Mouse (Mus musculus) forebrain, embryonic 13.5 days (tissue): Measurements from ENCODE around the gene Adap1. TPM values are rescaled to one million over a fixed set of nuclear protein-coding genes. Genes with fewer than 3 reads are reported as not detected.

Experiments
- ATAC-seq: fragments of 200-750 bp; cut with Nextera tagmentation; 2 replicates; pipeline ENCODE4 v1.8.0; 2017
- H3K27ac ChIP-seq: fragments of 300-500 bp; sonication (generic); 2 replicates; pipeline ENCODE4 v1.5.1; 2015; ENCODE audit warnings: inconsistent platforms, mild to moderate bottlenecking, moderate library complexity
- H3K27me3 ChIP-seq: fragments of 300-500 bp; sonication (generic); 2 replicates; pipeline ENCODE4 v1.6.1; 2015; ENCODE audit warnings: mild to moderate bottlenecking, inconsistent platforms
- H3K36me3 ChIP-seq: fragments of 300-500 bp; sonication (generic); 2 replicates; pipeline ENCODE4 v1.6.1; 2015; ENCODE audit warnings: mild to moderate bottlenecking, inconsistent platforms; ENCODE audit not compliant: poor library complexity, severe bottlenecking
- H3K4me1 ChIP-seq: fragments of 300-500 bp; sonication (generic); 2 replicates; pipeline ENCODE4 v1.6.1; 2015; ENCODE audit warnings: inconsistent platforms
- H3K4me2 ChIP-seq: fragments of 300-500 bp; sonication (generic); 2 replicates; pipeline ENCODE4 v1.6.1; 2015; ENCODE audit warnings: inconsistent platforms, mild to moderate bottlenecking, moderate library complexity
- H3K4me3 ChIP-seq: fragments of 300-500 bp; sonication (generic); 2 replicates; pipeline ENCODE4 v1.5.1; 2015; ENCODE audit warnings: mild to moderate bottlenecking, inconsistent platforms
- H3K9ac ChIP-seq: fragments of 300-500 bp; sonication (generic); 2 replicates; pipeline ENCODE4 v1.6.1; 2015; ENCODE audit warnings: mild to moderate bottlenecking, inconsistent platforms
- H3K9me3 ChIP-seq: fragments of 300-500 bp; sonication (generic); replicated peaks from 2 replicates; pipeline ENCODE4 v1.6.1; 2016; ENCODE audit warnings: inconsistent platforms
- WGBS: fragments of 180-500 bp; shearing (Covaris S2); methylation state at CpG from one replicate; pipeline ENCODE4 v1.1.7; 2015; 5-methylcytosine and 5-hydroxymethylcytosine counted together
- polyA plus RNA-seq: library from polyadenylated mRNA; unstranded; fragments of >200 nt; fragmentation: Nextera tagmentation; extraction: Ambion mirVana; gene quantifications from 2 replicates; pipeline ENCODE4 v1.2.1, GENCODE M21; 2015

Gene Adap1
- 3.8 and 7.0 TPM in 2 replicates for polyA plus RNA-seq

GRCm38 (mm10) chr5:139325395-139325966 lies at the start of gene Adap1:
Gene Adap1, minus strand, starts transcription at chr5:139325622.
- no peaks in the 10 kb centered on the region for H3K36me3 ChIP-seq
- H3K9me3 ChIP-seq = no peaks in the 10 kb centered on the region
- ATAC-seq = peak; percentile 88
- H3K27ac ChIP-seq = no peak within 1 kb of the TSS
- peaks cover 19% of the 10 kb centered on the region; the same call in 1 of the 2 replicates for H3K4me1 ChIP-seq
- peak within 1 kb of the TSS; percentile 78 for H3K9ac ChIP-seq
- H3K4me3 ChIP-seq = peak within 1 kb of the TSS; percentile 62
- WGBS = 4% methylated on average over 32 of the region's 61 CpGs
- peak within 1 kb of the TSS; percentile 95 for H3K4me2 ChIP-seq
- peaks cover 46% of the 10 kb centered on the region for H3K27me3 ChIP-seq

DNA sequence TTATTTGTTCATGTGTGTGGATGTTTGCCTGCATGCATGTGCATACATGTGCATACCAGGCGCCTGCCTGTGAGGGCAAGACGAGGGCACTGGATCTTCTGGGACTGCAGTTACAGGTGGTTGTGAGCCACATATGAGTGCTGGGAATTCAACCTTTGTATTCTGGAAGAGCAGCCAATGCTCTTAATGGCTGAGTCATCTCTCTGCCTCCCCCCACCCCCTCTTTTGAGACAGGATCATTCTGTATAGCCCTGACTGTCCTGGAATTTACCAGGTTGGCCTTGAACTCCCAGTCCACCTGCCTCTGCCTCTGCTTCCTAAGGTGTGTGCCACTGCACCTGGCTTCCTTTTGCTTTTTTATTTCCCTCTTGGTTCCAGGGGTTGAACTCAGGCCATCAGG lies 49.4 kb upstream of the Adap1 start:
- WGBS = 83% methylated on average over 2 of the region's 2 CpGs
- H3K36me3 ChIP-seq = no peaks in the 10 kb centered on the region
- H3K4me2 ChIP-seq = no peak overlapping the region
- H3K9ac ChIP-seq = no peak overlapping the region
- peaks cover 5% of the 10 kb centered on the region; the same call in 1 of the 2 replicates for H3K27me3 ChIP-seq
- H3K4me1 ChIP-seq = peaks cover 28% of the 10 kb centered on the region
- no peaks in the 10 kb centered on the region for H3K9me3 ChIP-seq
- ATAC-seq = no peak
- no peak overlapping the region for H3K27ac ChIP-seq
- no peak overlapping the region for H3K4me3 ChIP-seq

DNA sequence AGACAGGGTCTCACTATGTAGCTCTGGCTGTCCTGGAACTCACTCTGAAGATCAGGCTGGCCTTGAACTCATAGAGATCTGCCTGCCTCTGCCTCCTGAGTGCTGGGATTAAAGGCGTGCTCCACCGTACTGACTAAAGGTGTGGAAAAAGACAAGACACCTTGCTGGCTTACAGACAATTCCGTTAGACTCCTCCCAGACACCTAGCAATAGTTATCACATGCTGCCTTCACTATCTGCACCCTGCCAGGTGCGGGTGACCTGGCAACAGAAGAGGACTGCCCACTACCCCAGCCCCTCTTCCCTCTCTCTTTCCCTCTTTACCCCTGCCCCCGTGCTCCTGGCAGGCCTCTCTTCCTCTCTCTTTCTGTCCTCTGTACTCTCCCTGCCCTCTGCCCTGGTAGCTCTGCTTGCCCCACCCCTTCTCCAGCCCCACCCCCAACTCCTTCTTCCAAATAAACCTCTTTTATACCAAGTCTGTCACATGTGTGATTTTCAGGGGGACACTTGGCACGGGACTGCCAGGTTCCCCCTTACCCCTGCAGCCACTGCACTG lies 48.5 kb upstream of the Adap1 start:
- peaks cover 5% of the 10 kb centered on the region; the same call in 1 of the 2 replicates for H3K27me3 ChIP-seq
- H3K9ac ChIP-seq = no peak overlapping the region
- 75% methylated on average over 6 of the region's 6 CpGs for WGBS
- no peaks in the 10 kb centered on the region for H3K9me3 ChIP-seq
- no peak overlapping the region for H3K27ac ChIP-seq
- peaks cover 22% of the 10 kb centered on the region for H3K4me1 ChIP-seq
- ATAC-seq = no peak
- H3K4me2 ChIP-seq = no peak overlapping the region
- no peak overlapping the region for H3K4me3 ChIP-seq
- no peaks in the 10 kb centered on the region for H3K36me3 ChIP-seq

GRCm38 (mm10) chr5:139373126-139373525 lies 47.7 kb upstream of the Adap1 start:
- peaks cover 19% of the 10 kb centered on the region for H3K4me1 ChIP-seq
- H3K27ac ChIP-seq = no peak overlapping the region
- 80% methylated on average over 3 of the region's 3 CpGs for WGBS
- ATAC-seq = no peak
- H3K4me2 ChIP-seq = no peak overlapping the region
- H3K9me3 ChIP-seq = no peaks in the 10 kb centered on the region
- H3K4me3 ChIP-seq = no peak overlapping the region
- H3K27me3 ChIP-seq = peaks cover 5% of the 10 kb centered on the region; the same call in 1 of the 2 replicates
- H3K9ac ChIP-seq = no peak overlapping the region
- H3K36me3 ChIP-seq = no peaks in the 10 kb centered on the region

GRCm38 (mm10) chr5:139371631-139372401 lies 46.4 kb upstream of the Adap1 start:
- peaks cover 5% of the 10 kb centered on the region; the same call in 1 of the 2 replicates for H3K27me3 ChIP-seq
- H3K9ac ChIP-seq = peak overlapping the region; percentile 85
- H3K27ac ChIP-seq = peak overlapping the region; percentile 64
- H3K4me1 ChIP-seq = peaks cover 19% of the 10 kb centered on the region
- H3K4me2 ChIP-seq = peak overlapping the region; percentile 82
- no peaks in the 10 kb centered on the region for H3K9me3 ChIP-seq
- peak; percentile 95 for ATAC-seq
- H3K36me3 ChIP-seq = no peaks in the 10 kb centered on the region
- H3K4me3 ChIP-seq = peak overlapping the region; percentile 57
- 2% methylated on average over 38 of the region's 39 CpGs for WGBS

- no peak for ATAC-seq
Measured at GRCm38 (mm10) chr5:139371118-139371517, 45.7 kb upstream of the Adap1 start.

GRCm38 (mm10) chr5:139370336-139370735 lies 44.9 kb upstream of the Adap1 start:
- Histone ChIP-seq H3K4me3 (no peak overlapping the region), H3K27ac (no peak overlapping the region), H3K9ac (no peak overlapping the region), H3K27me3 (peaks cover 5% of the 10 kb centered on the region; the same call in 1 of the 2 replicates), H3K4me2 (no peak overlapping the region), H3K36me3 (no peaks in the 10 kb centered on the region), H3K9me3 (no peaks in the 10 kb centered on the region), H3K4me1 (peaks cover 19% of the 10 kb centered on the region)
- ATAC-seq = no peak
- WGBS = 86% methylated on average over 6 of the region's 6 CpGs

More at GRCm38 (mm10) chr5:139371118-139371517, 45.7 kb upstream of the Adap1 start:
- Histone ChIP-seq H3K27me3 (peaks cover 5% of the 10 kb centered on the region; the same call in 1 of the 2 replicates), H3K9me3 (no peaks in the 10 kb centered on the region), H3K36me3 (no peaks in the 10 kb centered on the region), H3K4me3 (peak overlapping the region; percentile 57), H3K4me1 (peaks cover 19% of the 10 kb centered on the region), H3K9ac (peak overlapping the region; percentile 85; the same call in 1 of the 2 replicates), H3K27ac (peak overlapping the region; percentile 35; the same call in 1 of the 2 replicates), H3K4me2 (peak overlapping the region; percentile 82)
- WGBS = 58% methylated on average over 5 of the region's 5 CpGs

- H3K27me3 ChIP-seq = peaks cover 5% of the 10 kb centered on the region; the same call in 1 of the 2 replicates
- no peak overlapping the region for H3K9ac ChIP-seq
- H3K4me3 ChIP-seq = no peak overlapping the region
- no peak overlapping the region for H3K27ac ChIP-seq
- ATAC-seq = no peak
- no peak overlapping the region for H3K4me2 ChIP-seq
- WGBS = 83% methylated on average over 11 of the region's 11 CpGs
- peaks cover 30% of the 10 kb centered on the region for H3K4me1 ChIP-seq
- H3K36me3 ChIP-seq = peaks cover under 1% of the 10 kb centered on the region; the same call in 1 of the 2 replicates
- H3K9me3 ChIP-seq = no peaks in the 10 kb centered on the region
Measured at GRCm38 (mm10) chr5:139368638-139369320, 43.4 kb upstream of the Adap1 start.

DNA sequence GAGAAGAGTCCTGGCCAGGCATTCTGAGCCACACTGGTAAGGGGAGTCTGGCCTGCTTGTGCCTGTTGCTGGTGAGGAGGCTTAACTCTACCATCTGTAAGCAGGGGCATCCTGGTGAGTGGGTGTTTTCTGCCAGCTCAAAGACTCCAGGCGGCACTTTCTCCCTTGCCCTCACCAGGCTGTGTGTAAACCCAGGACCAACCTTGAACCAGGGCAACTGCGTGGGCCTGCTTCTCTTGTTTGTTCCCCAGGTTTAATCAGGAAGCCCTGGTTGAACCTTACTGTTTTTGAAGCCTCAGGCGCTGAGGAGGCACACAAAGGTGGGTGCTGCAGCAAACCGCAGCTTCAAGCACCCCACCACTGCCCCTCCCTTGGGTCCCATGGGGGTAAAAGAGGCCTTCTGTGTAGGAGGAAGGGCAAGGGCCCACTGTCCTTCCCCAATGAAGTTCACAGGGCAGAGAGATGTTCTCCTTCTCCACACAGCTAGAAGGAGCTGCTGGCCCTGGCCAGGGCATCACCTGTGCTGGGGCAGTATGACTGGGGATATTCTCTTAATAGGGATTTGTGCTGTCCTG lies 42.5 kb upstream of the Adap1 start:
- no peak for ATAC-seq
- no peak overlapping the region for H3K4me2 ChIP-seq
- no peak overlapping the region for H3K9ac ChIP-seq
- H3K4me3 ChIP-seq = no peak overlapping the region
- 100% methylated on average over 4 of the region's 4 CpGs for WGBS
- no peak overlapping the region for H3K27ac ChIP-seq
- peaks cover 5% of the 10 kb centered on the region for H3K36me3 ChIP-seq
- no peaks in the 10 kb centered on the region for H3K9me3 ChIP-seq
- H3K27me3 ChIP-seq = peaks cover 5% of the 10 kb centered on the region; the same call in 1 of the 2 replicates
- peaks cover 30% of the 10 kb centered on the region for H3K4me1 ChIP-seq

DNA sequence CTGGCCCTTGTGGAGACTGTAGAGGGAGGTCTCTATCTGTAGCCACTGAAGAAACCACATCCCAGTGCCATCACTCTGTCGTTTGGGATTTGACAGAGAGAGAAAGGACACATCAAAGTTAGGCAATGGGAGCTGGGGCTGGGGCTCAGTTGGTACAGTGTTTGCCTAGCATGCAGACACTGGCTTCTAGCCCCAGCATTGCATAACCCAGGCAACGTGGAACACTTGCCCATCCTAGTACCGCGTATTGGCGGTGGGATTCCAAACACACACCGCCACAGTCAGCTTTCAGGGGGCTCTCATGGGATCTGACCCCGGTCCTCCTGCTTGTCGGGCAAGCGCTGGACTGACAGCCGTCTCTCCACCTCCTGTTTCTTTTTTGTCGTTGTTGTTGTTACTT lies 41.1 kb upstream of the Adap1 start:
- Histone ChIP-seq H3K36me3 (peaks cover 12% of the 10 kb centered on the region), H3K4me2 (no peak overlapping the region), H3K27me3 (peaks cover 5% of the 10 kb centered on the region; the same call in 1 of the 2 replicates), H3K9ac (no peak overlapping the region), H3K9me3 (no peaks in the 10 kb centered on the region), H3K4me1 (peaks cover 21% of the 10 kb centered on the region), H3K4me3 (no peak overlapping the region), H3K27ac (no peak overlapping the region)
- 83% methylated on average over 11 of the region's 11 CpGs for WGBS
- no peak for ATAC-seq

DNA sequence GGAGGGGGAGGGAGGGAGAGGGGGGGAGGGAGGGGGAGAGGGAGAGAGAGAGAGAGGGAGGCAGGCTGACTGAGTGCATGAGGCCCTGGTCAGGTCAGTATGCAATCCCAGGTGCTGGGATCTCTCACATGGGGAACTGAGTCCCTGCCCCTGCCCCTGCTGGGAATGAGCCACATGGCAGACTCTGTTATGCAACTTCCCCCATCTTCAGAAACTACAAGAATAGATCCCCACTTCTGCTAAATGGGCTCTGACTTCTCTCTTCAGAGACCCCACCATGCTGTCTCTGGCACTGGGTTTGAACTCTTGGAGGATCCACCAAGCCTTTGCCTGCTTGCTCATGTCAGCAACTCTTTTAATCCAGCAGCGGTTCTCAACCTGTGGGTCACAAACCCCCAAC lies 40.4 kb upstream of the Adap1 start:
- Histone ChIP-seq H3K4me3 (no peak overlapping the region), H3K9me3 (no peaks in the 10 kb centered on the region), H3K36me3 (peaks cover 12% of the 10 kb centered on the region), H3K9ac (no peak overlapping the region), H3K4me2 (no peak overlapping the region), H3K27ac (no peak overlapping the region), H3K27me3 (peaks cover 5% of the 10 kb centered on the region; the same call in 1 of the 2 replicates), H3K4me1 (peaks cover 15% of the 10 kb centered on the region)
- 80% methylated on average over 1 of the region's 1 CpGs for WGBS
- ATAC-seq = no peak
